Comparison of ENCODE assay signal across 7 mouse cellular contexts in genomic region chr8:83332864-83333263, GRCm38 (mm10). TPM values are rescaled to one million over a fixed set of nuclear protein-coding genes. Genes with fewer than 3 reads are reported as not detected.
DNase-seq lines count a peak whose midpoint lies in the region; ATAC-seq lines count a peak whose summit lies in the region.

No protein-coding gene starts in this region.

- no peak for DNase-seq in lung, postnatal 36 days
- DNase-seq in forebrain, embryonic 10.5 days (ENCODE audit: extremely low spot score, low spot score): no peak
- DNase-seq in adrenal gland, adult 8-10 months: no peak

- H3K9me3 ChIP-seq in lung, embryonic 16.5 days (ENCODE audit: control insufficient read depth, low read length): no peaks in the 10 kb centered on the region
- H3K9me3 ChIP-seq in forebrain, embryonic 10.5 days: no peaks in the 10 kb centered on the region
- H3K9me3 ChIP-seq in limb, embryonic 13.5 days: no peaks in the 10 kb centered on the region
- H3K9me3 ChIP-seq in stomach, embryonic 14.5 days (ENCODE audit: control insufficient read depth, low read depth, low read length): no peaks in the 10 kb centered on the region

- peaks cover 1% of the 10 kb centered on the region; the same call in 1 of the 2 replicates for H3K36me3 ChIP-seq in lung, embryonic 16.5 days (ENCODE audit: control insufficient read depth, insufficient read depth, low read length)
- peaks cover 16% of the 10 kb centered on the region for H3K36me3 ChIP-seq in forebrain, embryonic 10.5 days (replicated peaks)
- H3K36me3 ChIP-seq in limb, embryonic 13.5 days: peaks cover 9% of the 10 kb centered on the region
- peaks cover 5% of the 10 kb centered on the region; the same call in 1 of the 2 replicates for H3K36me3 ChIP-seq in stomach, embryonic 14.5 days (ENCODE audit: control insufficient read depth, insufficient read depth, low read length)

- no peak for ATAC-seq in lung, embryonic 16.5 days (ENCODE audit: low read depth)
- ATAC-seq in limb, embryonic 13.5 days (ENCODE audit: low FRiP score, low read depth): no peak
- no peak for ATAC-seq in stomach, embryonic 14.5 days (ENCODE audit: insufficient number of reproducible peaks, insufficient read depth, low FRiP score, low read depth)
- ATAC-seq in CD4-positive, CD25-positive, alpha-beta regulatory T cell, adult 4 months: no peak

- no peak overlapping the region for H3K27ac ChIP-seq in lung, embryonic 16.5 days (ENCODE audit: low read length)
- H3K27ac ChIP-seq in forebrain, embryonic 10.5 days: peak overlapping the region; percentile 92
- H3K27ac ChIP-seq in limb, embryonic 13.5 days: no peak overlapping the region
- no peak overlapping the region for H3K27ac ChIP-seq in stomach, embryonic 14.5 days (ENCODE audit: low read length)

- H3K27me3 ChIP-seq in lung, embryonic 16.5 days (ENCODE audit: control insufficient read depth, insufficient read depth, low read depth, low read length): no peaks in the 10 kb centered on the region
- peaks cover 18% of the 10 kb centered on the region; the same call in 1 of the 2 replicates for H3K27me3 ChIP-seq in forebrain, embryonic 10.5 days (ENCODE audit: poor library complexity, severe bottlenecking)
- H3K27me3 ChIP-seq in limb, embryonic 13.5 days: peaks cover 13% of the 10 kb centered on the region; the same call in 1 of the 2 replicates
- H3K27me3 ChIP-seq in stomach, embryonic 14.5 days (ENCODE audit: control insufficient read depth, insufficient read depth, low read length): no peaks in the 10 kb centered on the region

- 0 out of 2 replicates have a peak, but pooled peaks cover 2% of the 10 kb centered on the region for H3K4me1 ChIP-seq in lung, embryonic 16.5 days (replicated peaks; ENCODE audit: control insufficient read depth, insufficient read depth, low read length)
- H3K4me1 ChIP-seq in forebrain, embryonic 10.5 days: peaks cover 17% of the 10 kb centered on the region
- H3K4me1 ChIP-seq in limb, embryonic 13.5 days: peaks cover 5% of the 10 kb centered on the region; the same call in 1 of the 2 replicates
- no peaks in the 10 kb centered on the region for H3K4me1 ChIP-seq in stomach, embryonic 14.5 days (ENCODE audit: control insufficient read depth, insufficient read depth, low read length)

- WGBS in lung, embryonic 16.5 days: 14% methylated on average over 7 of the region's 7 CpGs
- 4% methylated on average over 7 of the region's 7 CpGs for WGBS in forebrain, embryonic 10.5 days
- WGBS in limb, embryonic 13.5 days: 7% methylated on average over 7 of the region's 7 CpGs
- 9% methylated on average over 7 of the region's 7 CpGs for WGBS in stomach, embryonic 14.5 days

- peak overlapping the region; percentile 78 for H3K4me3 ChIP-seq in lung, embryonic 16.5 days (ENCODE audit: low read length)
- peak overlapping the region; percentile 88 for H3K4me3 ChIP-seq in forebrain, embryonic 10.5 days
- peak overlapping the region; percentile 83 for H3K4me3 ChIP-seq in limb, embryonic 13.5 days
- peak overlapping the region; percentile 48 for H3K4me3 ChIP-seq in stomach, embryonic 14.5 days (ENCODE audit: low read depth, low read length)

- peak overlapping the region; percentile 60 for H3K9ac ChIP-seq in lung, embryonic 16.5 days (ENCODE audit: low read length)
- H3K9ac ChIP-seq in limb, embryonic 13.5 days: 0 out of 2 replicates have a peak overlapping the region, but pooled peaks have one; percentile 19
- H3K9ac ChIP-seq in stomach, embryonic 14.5 days (replicated peaks; ENCODE audit: low read depth, low read length): no peak overlapping the region

- peak overlapping the region; percentile 74 for H3K4me2 ChIP-seq in lung, embryonic 16.5 days (ENCODE audit: low read depth, low read length)
- H3K4me2 ChIP-seq in limb, embryonic 13.5 days (replicated peaks): peak overlapping the region; percentile 89
- H3K4me2 ChIP-seq in stomach, embryonic 14.5 days (replicated peaks; ENCODE audit: low read depth, low read length): peak overlapping the region; percentile 50

RNA-seq across cellular contexts. Expression of gene Elmod2, which starts 0.6 kb away (rescaled TPM):
- 16.5 and 17.0 TPM in 2 replicates for polyA plus RNA-seq in lung, embryonic 16.5 days (2015; fragmentation: Nextera tagmentation; extraction: Ambion mirVana)
- 21.8 and 25.1 TPM in 2 replicates for polyA plus RNA-seq in forebrain, embryonic 10.5 days (2016; fragmentation: Nextera tagmentation; extraction: Ambion mirVana)
- 21.9 and 22.9 TPM in 2 replicates for polyA plus RNA-seq in limb, embryonic 13.5 days (2015; fragmentation: Nextera tagmentation; extraction: Ambion mirVana)
- 17.2 and 18.6 TPM in 2 replicates for polyA plus RNA-seq in stomach, embryonic 14.5 days (2014; fragmentation: Nextera tagmentation; extraction: Ambion mirVana)
- 10 to 100 TPM; 12.0 TPM for polyA plus RNA-seq in CD4-positive, CD25-positive, alpha-beta regulatory T cell, adult 4 months (2017; shearing (Covaris generic))
- total RNA-seq in adrenal gland, adult 8-10 months (2022): 10 to 100 TPM; 17.3 to 19.0 (median 18.3) TPM

RNA-seq across cellular contexts. Expression of gene Mgat4d, which starts 15.4 kb away (rescaled TPM):
- not detected in 2 replicates for polyA plus RNA-seq in lung, embryonic 16.5 days (2015; fragmentation: Nextera tagmentation; extraction: Ambion mirVana)
- not detected in 2 replicates for polyA plus RNA-seq in forebrain, embryonic 10.5 days (2016; fragmentation: Nextera tagmentation; extraction: Ambion mirVana)
- polyA plus RNA-seq in limb, embryonic 13.5 days (2015; fragmentation: Nextera tagmentation; extraction: Ambion mirVana): not detected in 2 replicates
- not detected in 2 replicates for polyA plus RNA-seq in stomach, embryonic 14.5 days (2014; fragmentation: Nextera tagmentation; extraction: Ambion mirVana)
- not detected for polyA plus RNA-seq in CD4-positive, CD25-positive, alpha-beta regulatory T cell, adult 4 months (2017; shearing (Covaris generic))
- not detected for total RNA-seq in adrenal gland, adult 8-10 months (2022)

RNA-seq across cellular contexts. Expression of gene Ucp1, which starts 42.7 kb away (rescaled TPM):
- 0.16 TPM in 1 of 2 replicates, not detected in the other for polyA plus RNA-seq in lung, embryonic 16.5 days (2015; fragmentation: Nextera tagmentation; extraction: Ambion mirVana)
- polyA plus RNA-seq in forebrain, embryonic 10.5 days (2016; fragmentation: Nextera tagmentation; extraction: Ambion mirVana): not detected in 2 replicates
- polyA plus RNA-seq in limb, embryonic 13.5 days (2015; fragmentation: Nextera tagmentation; extraction: Ambion mirVana): not detected in 2 replicates
- 0.35 TPM in 1 of 2 replicates, not detected in the other for polyA plus RNA-seq in stomach, embryonic 14.5 days (2014; fragmentation: Nextera tagmentation; extraction: Ambion mirVana)
- not detected for polyA plus RNA-seq in CD4-positive, CD25-positive, alpha-beta regulatory T cell, adult 4 months (2017; shearing (Covaris generic))
- 100 to 1,000 TPM in 3 of 4 experiments, 10 to 100 TPM in 1; 12.0 to 493 (median 342) TPM for total RNA-seq in adrenal gland, adult 8-10 months (2022)

RNA-seq across cellular contexts. Expression of gene Clgn, which starts 56.8 kb away (rescaled TPM):
- polyA plus RNA-seq in lung, embryonic 16.5 days (2015; fragmentation: Nextera tagmentation; extraction: Ambion mirVana): 0.05 and 0.14 TPM in 2 replicates
- 3.7 and 4.0 TPM in 2 replicates for polyA plus RNA-seq in forebrain, embryonic 10.5 days (2016; fragmentation: Nextera tagmentation; extraction: Ambion mirVana)
- polyA plus RNA-seq in limb, embryonic 13.5 days (2015; fragmentation: Nextera tagmentation; extraction: Ambion mirVana): 1.5 and 1.7 TPM in 2 replicates
- 0.33 and 0.84 TPM in 2 replicates for polyA plus RNA-seq in stomach, embryonic 14.5 days (2014; fragmentation: Nextera tagmentation; extraction: Ambion mirVana)
- polyA plus RNA-seq in CD4-positive, CD25-positive, alpha-beta regulatory T cell, adult 4 months (2017; shearing (Covaris generic)): not detected
- under 1 TPM in 2 of 4 experiments, not detected in 2; 0.07 to 0.24 TPM for total RNA-seq in adrenal gland, adult 8-10 months (2022)
